Mouse (Mus musculus) C3H10T1/2 (cell line): Measurements from ENCODE around the gene Ceacam15. TPM values are rescaled to one million over a fixed set of nuclear protein-coding genes. Genes with fewer than 3 reads are reported as not detected.

Experiments used
- polyA plus RNA-seq, 2 experiments: library from polyadenylated mRNA; unstranded; fragments of >200 nt; fragmentation: generic; extraction: Trizol; gene quantifications; one replicate each; pipeline ENCODE4 v1.2.1; 2012; ENCODE audit warnings: missing spikeins in 2 of 2

Gene Ceacam15
- not detected for polyA plus RNA-seq

GRCm38 (mm10) chr7:16675605-16676004 lies at the start of gene Ceacam15:
Gene Ceacam15, minus strand, starts transcription at chr7:16675705.

GRCm38 (mm10) chr7:16721629-16722028 lies 46.1 kb upstream of the Ceacam15 start, which contains the start of gene Ceacam9:
Gene Ceacam9, plus strand, starts transcription at chr7:16721929.

Other genes starting within 250 kb of the Ceacam15 start
- 100 to 1,000 TPM; 125 to 211 TPM for gene Tmem160, start 222.9 kb downstream of the Ceacam15 start, polyA plus RNA-seq
- gene Npas1, start 198.0 kb downstream of the Ceacam15 start, polyA plus RNA-seq: under 1 TPM; 0.06 to 0.20 TPM
- 10 to 100 TPM in 1 of 2 experiments, 1 to 10 TPM in 1; 3.6 to 26.5 TPM for gene Arhgap35, start 60.7 kb downstream of the Ceacam15 start, polyA plus RNA-seq
- gene Ceacam9, start 46.2 kb upstream of the Ceacam15 start, polyA plus RNA-seq: not detected
- gene Ap2s1, start 62.7 kb upstream of the Ceacam15 start, polyA plus RNA-seq: 100 to 1,000 TPM; 475 to 564 TPM
- 10 to 100 TPM in 1 of 2 experiments, 1 to 10 TPM in 1; 4.3 to 13.9 TPM for gene Slc1a5, start 105.6 kb upstream of the Ceacam15 start, polyA plus RNA-seq
- 10 to 100 TPM; 25.0 to 45.4 TPM for gene Strn4, start 140.2 kb upstream of the Ceacam15 start, polyA plus RNA-seq
- 10 to 100 TPM; 10.2 to 21.8 TPM for gene Fkrp, start 141.0 kb upstream of the Ceacam15 start, polyA plus RNA-seq
- gene Prkd2, start 167.2 kb upstream of the Ceacam15 start, polyA plus RNA-seq: 10 to 100 TPM in 1 of 2 experiments, 1 to 10 TPM in 1; 2.9 to 13.1 TPM
- 10 to 100 TPM in 1 of 2 experiments, 1 to 10 TPM in 1; 6.5 to 21.0 TPM for gene Dact3, start 199.6 kb upstream of the Ceacam15 start, polyA plus RNA-seq
- 10 to 100 TPM in 1 of 2 experiments, 1 to 10 TPM in 1; 8.6 to 27.3 TPM for gene Gng8, start 216.1 kb upstream of the Ceacam15 start, polyA plus RNA-seq
- 1 to 10 TPM in 1 of 2 experiments, under 1 TPM in 1; 0.85 to 3.9 TPM for gene Ptgir, start 230.8 kb upstream of the Ceacam15 start, polyA plus RNA-seq
- 100 to 1,000 TPM; 163 to 504 TPM for gene Calm3, start 248.4 kb upstream of the Ceacam15 start, polyA plus RNA-seq